Mouse (Mus musculus) layer of hippocampus, postnatal 14 days (tissue): ENCODE data around the gene Ndufaf2. TPM values are rescaled to one million over a fixed set of nuclear protein-coding genes. Genes with fewer than 3 reads are reported as not detected.

Experiments
- DNase-seq, 2 experiments: peaks; one replicate each; pipeline ENCODE4 v3.0.0; 2021 to 2022; ENCODE audit warnings: low spot score in 2 of 2, mixed read lengths in 1 of 2
- total RNA-seq, 2 experiments: library from RNA; stranded (reverse); gene quantifications; 2 replicates each; pipeline ENCODE4 v1.2.3; 2021

The Ndufaf2 gene
- total RNA-seq, 2 experiments from 2014 or later = 24.2 to 24.5 TPM

DNA sequence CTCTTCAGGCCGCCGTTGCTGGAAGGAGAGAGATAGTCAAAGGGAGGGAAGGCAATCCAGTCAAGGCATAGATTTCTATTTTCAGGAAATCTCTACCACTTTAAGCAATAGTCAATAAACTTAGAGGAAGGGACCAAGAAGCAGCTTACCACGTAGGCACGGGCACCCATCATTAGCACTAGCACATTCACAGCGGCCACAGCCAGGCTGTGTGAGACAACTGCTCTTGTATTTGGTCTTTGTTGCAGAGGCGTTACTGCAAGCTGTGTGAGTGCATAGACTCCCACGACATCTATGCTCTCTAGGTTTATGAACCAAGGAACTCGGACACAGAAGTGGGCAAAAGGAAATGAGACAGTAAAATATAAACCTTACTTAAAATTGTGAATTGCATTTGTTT, 14.3 kb downstream of the Ndufaf2 start:
- no peak for DNase-seq

DNA sequence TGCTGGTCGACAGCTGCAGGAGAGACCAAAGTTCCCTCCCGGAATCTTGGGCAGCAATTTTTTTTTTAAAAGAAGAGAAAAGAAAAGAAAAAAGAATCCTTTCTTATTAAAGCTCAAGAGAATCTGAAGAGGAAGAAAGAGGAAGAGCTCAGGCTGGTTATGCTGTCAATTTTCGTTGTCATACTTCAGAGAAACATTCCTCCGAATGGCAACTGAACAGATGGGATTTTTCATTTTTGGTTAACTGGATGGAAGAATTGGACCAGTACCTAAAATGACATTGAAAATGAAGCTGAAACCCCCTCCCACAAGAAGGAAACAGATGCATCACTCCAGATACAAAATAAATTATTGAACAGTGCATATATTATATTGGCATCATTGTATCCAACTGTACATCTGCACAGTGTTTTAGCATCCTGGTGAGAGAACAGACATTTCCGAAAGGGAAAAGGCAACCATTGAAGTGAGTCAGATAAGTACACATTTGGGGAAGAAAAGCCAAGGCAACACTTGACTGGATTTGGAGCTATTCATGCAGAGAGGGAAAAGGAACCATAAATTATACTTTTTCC, 19.9 kb downstream of the Ndufaf2 start:
- peak in 1 of 2 experiments; percentile 66 for DNase-seq

DNA sequence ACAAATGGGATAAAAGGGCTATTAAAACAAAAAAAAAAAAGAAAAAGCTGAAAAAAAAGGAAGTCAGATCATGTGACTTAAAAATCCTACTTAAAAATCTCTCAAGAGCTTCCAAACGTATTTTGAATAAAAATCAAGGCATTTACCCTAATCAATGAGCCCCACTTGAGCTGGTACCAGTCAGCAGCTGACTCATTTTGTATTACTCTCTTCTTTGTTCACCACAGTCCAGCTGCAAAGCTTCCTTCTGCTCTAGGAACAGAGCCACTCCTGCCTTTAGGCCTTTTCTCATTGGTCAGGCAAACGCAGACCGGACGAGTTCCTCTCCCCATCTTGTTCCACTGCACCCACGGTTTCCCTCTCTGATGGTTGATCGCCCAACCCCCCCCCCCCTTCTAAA, 22.8 kb downstream of the Ndufaf2 start:
- no peak for DNase-seq

DNA sequence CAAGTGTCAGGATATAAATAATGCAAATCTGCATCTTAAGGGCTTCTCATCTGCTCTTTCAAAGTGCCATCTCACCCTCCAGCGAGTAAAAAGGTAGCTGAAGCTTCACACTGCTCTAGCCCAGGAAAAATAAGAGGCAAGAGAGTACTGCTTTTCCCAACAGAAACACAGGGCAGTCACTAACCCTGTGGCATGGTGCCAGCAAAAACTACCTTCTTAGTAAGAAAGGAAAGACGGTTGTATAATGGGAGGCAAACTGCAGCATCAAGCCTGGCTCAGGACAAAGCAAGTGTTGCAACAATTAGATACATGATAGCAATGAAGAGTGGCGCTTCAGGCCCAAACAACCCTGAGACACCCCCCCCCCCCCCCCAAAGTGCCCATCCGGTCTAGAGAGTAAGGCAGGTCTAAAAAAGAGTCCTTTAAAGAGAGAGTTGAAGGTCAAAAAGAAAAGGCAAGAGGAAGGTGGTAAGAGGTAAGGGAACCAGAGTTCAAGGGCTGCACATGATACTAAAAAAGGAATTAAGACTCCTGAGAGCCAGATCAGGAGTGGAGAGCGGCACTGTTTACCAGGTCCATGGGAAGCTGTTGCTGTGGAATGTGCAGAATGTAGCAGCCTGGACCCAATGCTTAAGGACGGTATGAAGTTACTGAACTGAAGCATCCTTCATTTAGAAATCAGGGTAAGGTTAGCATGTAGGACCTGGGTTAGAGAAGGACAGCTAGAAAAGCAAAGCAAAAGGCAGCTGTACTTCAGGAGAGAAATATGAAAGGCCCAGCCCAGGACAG, 26.2 kb downstream of the Ndufaf2 start:
- no peak for DNase-seq

DNA sequence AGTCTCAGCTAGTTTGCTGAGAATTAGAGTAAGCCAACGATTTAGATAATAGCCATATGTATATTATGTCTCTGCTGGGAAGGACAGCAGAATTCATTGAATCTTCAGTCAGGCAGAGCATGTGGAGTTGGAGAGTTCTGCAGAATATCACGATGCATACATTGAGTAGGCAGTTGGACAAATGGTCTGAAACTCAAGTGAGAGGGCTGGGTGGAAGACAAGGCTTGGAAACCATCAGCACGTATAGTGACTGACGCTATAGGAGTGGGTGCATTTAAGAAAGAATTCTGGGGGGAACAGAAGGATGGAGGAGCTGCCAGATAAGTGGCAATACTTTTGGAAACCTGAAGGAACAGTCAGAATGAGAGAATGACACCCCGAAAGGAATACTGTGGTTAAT, 27.7 kb downstream of the Ndufaf2 start:
- DNase-seq = no peak

DNA sequence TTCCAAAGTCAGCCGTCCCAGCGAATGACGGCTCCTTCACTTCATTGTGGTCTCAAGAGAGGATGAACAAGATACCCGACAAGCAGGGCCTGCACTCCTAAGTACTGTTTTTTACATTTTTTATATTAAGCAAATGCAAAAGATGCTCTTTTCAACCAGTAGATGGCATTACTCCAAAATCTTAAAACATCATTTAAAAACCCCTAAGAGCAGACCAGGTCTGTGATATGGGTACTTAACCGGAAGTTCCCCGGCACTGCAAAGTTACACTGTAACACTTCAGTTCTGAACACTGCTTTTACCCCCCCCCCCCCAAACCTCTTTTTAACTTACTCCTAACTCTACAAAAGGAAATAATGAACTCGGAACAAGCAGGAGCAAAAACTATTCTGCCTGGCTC, 29.4 kb downstream of the Ndufaf2 start:
- no peak for DNase-seq

DNA sequence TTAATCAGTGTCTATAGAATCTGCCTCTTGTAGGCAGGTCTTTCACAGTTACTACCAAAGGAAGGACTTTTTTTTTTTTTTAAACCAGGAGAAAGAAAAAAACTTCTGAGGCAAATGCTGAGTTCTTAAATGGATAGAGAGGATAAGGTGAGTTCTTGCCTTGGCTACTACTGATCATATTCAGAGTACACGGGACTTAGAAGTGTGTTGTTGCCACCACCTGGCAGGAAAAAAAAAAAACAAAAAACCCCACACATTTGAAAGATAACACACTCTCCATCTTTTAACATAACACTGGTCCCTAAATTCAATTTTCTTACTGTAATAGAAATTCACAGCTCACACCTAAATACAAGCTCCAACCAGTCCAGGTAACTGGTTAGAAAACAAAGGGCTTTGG, 30.5 kb downstream of the Ndufaf2 start:
- DNase-seq = no peak

DNA sequence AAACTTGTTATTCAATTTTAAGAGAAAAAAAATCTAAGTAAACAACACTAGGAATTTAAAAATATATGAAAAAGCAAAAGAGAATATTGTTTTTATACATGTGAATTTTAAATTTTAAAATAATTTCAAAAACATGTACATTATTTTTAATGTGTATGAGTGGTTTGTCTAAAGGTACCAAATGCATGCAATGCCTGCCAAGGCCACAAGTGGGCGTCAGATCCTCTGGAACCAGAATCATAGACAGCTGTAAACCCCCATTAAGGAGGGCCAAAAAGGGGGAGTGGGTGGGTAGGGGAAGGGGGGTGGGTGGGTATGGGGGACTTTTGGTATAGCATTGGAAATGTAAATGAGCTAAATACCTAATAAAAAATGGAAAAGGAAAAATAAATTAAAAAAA, 31.3 kb downstream of the Ndufaf2 start:
- DNase-seq = no peak

DNA sequence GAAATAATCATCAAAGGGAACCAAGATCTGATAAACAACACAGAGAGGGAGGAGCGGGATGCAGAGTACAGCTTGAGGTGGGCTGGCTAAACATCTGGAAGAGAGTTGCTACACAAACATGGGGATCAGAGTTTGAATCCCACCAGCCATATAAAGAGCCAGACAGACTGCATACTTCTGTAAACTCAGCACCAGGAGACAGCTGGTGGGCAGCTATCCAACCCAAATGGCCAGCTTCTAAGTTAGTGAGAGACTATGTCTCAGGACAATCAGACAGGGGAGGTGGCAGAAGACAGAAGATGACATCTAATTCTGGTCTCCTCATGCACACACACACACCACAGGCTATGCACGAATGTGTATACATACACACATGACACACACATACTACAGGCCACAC, 32.2 kb downstream of the Ndufaf2 start:
- DNase-seq = no peak

DNA sequence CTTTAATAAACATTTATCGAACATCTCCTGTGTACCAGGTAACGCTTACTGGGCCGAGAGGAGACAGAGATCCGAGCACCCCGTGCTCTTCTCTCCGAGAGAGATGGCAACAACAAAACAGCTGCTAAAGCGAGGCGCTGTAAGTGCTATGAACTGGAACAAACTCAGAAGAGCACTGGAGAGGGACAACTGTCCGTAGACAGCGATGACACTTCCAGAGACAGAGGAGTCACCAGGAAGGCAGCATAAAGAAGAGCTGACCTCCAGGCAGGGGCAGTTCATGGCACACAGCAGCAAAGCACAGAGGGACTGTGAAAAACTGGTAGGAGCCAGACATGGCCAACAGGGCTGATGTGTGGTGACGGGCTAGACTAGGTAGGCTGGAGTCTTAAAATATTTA, 34.3 kb downstream of the Ndufaf2 start:
- no peak for DNase-seq

DNA sequence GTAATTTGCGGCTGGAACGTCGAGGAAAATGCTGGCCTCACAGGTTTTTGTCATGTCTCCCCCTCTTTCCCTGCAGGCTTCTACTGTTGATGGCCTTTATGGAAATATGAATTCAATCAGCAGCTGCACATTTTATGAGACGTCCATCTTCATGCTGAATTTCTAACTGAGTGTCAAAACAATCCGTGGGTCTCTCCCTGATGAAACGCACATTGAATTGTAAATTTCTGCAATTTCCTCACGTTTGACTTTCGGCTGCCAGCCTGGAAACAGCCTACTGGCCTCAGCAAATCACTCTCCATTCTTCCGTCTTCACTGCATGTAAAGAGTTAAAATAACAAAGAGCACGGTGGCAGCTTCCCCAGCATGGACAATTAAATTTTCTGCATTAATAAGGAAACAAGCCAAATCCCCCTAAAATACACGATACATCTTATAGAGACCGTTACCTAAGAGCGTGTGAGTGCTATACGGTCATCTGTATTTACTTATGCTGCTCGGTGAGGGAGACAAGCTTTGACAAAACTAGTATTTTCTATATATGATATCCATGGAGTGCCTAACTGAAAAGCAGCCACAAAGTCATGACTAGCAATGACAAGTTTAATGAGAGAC, 35.2 kb downstream of the Ndufaf2 start:
- no peak for DNase-seq

DNA sequence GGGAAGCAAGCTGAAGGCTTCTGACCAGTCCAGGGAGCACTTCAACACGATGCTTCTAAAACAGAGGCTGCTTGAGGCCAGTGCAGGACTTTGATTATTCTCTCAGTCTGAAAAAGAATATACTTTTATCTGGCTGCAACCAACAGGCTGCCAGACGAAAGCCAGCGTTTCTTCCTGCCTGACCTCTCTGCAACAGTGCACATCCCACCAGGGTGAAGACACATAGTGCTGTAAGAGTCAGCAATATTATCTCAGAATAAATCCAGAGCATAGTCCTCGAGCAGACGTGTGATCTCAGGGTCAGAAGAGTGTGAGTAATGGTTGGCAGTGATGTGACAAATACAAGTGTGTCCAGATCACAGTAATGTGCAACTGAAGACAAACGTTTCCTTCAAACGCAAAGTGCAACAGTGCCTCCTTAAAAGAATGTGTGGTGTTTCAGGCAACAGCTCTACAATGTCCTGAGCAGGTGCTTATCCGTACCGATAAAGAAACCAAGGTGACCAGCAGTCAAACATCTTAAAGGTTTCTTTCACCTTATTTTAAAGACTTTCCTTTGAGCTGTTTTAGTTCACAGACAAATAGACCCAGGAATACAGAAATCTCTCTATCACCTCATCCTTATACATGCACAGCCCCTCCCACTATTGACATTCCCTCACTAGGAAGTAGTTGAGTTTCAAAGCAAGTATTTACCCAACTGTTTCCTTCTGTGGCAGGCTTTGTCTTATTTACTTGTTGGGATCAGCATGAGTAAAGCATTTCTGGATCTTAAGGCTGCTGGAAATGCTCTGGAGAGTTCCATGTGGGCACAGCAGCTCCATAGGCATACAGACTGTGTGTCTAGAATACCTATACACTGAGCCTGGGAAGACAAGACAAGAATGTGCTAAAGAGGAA, 38.8 kb downstream of the Ndufaf2 start:
- DNase-seq = no peak

DNA sequence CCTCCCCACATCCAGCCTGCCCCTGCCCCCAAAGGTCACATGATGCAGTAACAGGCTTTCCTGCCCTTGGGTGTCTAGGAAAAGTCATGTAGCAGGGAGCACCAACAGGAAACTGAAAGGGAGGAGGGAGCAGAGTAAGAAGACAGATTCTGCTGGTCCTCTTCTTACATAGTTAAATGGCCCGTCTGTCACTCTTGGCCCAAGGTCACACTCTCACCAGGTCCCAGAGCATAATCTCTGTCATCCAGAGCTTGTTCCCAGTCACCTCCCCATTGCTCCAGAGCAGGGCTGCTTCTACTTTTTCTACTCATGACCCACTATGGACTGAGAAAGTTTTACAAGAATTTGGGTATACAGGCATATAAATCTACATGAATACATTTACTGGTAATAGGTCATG, 40.2 kb downstream of the Ndufaf2 start:
- DNase-seq = no peak

DNA sequence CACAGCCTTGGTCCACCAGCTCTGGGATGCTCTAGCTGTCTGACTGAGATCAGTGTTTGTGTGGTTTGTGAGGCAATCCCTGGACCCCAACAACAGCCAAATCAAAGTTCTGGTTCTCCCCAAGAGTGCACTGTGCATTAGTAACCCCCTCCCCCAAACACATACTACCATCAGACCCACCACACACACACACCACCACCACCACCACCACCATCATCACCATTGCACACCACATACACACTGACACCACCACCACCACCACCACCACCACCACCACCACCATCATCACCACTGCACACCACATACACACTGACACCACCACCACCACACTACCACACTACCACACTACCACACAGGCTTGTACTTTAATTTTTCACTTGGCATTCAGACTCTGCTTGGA, 40.8 kb downstream of the Ndufaf2 start:
- DNase-seq = no peak

DNA sequence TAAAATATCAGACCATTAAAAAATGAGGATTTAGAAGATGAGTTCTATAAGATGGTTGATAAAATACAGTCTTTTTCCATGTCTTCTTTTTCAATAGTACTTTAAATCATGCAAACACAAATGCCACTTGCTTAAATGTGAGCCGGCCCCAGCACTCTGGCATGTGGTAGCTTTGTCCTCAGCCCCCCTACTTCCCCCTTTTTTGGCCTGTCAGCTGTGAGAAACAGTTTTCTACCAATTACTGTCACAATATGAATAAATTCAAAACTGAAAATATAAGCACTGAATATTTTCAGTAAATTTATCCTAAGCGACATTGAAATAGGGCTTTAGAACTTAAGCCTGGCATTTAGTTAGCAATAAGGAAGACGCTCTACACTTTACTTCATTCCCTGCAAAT, 44.2 kb downstream of the Ndufaf2 start:
- no peak for DNase-seq

DNA sequence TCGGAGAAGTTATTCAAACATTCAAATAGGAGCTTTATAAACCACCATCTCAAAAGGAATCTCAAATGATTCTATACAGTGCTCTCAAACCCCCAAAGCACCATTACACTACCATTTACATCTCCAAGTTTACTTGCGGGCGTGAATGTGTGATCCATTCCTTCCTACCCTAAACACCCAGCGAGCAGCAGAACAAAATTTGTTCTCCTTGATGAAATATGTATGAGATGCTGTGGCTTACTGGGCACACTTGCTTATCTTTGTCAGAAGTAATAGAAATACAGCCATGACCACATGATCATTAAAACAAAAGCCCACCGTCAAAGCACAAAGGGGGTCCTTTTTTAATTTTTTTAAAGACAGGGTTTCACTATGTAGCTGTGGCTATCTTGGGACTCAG, 44.9 kb downstream of the Ndufaf2 start:
- DNase-seq = no peak

DNA sequence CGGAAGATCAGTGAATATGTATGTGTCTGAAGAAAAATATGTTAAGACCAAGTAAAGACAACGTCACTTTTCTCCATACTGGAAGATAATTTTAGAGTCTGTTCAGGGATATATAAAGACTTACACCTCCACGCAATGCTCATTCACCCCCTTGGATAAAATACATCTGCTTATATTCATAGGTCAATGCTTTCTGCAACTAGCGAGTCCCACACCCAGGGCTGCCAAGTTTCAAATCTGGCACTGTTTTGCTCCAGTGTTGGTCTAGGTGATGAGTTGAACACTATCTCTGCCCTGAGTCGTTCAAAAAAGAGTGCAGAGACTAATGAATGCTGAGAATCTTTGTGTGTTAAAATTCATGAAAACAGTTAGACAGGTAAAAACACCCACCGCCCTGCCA, 47.5 kb downstream of the Ndufaf2 start:
- DNase-seq = no peak

DNA sequence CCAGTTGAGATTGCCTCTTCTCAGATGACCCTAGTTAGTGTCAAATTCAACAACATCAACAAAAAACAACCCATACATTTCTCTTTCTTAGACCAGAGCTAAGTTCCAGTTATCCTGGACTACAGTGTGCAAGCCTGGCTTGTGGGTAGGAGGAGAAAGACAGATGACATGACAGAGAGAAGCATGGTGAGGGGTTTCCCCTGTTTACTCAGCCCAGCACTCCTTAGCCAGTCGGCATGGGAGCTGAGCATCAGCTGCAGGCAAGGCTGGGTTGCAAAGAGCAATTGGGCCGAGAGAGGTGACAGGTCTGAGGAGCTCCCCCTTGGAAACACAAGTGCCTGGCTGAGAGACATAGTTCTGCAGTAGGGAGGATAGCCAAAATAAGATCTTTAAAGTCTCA, 57.7 kb downstream of the Ndufaf2 start:
- no peak for DNase-seq

DNA sequence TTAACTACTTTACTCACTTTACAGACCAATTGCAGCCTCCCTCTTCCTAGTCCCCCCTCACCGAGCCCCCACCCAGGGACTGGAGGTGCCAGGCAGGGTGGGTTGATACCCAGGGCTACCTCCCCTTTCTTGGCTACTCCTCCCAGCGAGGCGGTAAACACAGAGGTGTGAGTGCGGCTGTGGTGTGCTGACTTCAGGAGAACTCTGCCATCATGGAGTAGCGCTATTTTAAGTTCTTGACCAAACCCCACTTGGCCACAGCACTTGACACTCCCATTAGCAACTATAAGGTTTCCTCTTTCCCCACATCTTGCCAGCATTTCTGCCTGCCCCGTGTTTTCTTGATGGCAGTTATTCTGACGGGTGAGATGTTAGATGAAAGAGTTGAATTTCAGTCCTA, 62.0 kb downstream of the Ndufaf2 start:
- no peak for DNase-seq

DNA sequence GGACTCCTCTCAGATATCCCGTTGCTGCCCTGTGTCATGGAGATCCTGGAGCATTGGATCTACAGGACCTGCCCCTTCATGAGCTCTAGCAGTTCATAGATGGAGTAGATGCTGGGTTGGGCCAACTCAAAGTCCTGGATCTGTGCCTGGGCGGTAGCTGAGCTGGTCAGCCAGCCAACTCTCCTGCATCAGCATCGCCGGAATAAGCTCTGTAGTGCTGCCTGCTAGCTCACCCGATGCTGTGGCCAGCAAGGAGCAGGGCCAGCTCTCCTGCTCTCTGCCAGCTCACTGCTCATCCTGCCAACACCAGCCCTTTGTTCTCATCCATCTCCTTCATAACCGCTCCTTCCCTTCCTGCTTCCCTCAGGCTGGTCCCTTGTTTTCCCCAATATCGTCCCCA, 62.8 kb downstream of the Ndufaf2 start:
- DNase-seq = peak; percentile 49 to 73

DNA sequence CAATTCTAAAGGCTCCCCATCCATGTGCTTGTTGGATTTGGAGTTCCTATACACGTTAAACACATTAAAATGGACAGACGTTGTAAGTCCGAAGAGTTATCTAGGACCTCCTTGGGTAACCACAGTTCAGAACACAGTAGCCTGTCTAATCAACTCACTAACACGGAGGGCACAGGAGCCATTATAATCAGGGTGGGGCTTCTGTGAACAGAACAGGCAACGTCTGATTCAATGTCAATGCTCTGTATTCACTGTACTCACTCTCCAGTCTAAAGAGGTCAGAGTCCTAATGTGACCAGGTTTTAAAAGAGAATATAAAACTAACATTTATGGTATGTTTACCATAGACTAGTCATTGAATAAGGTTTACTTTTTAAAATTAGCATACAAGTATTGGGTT, 63.7 kb downstream of the Ndufaf2 start:
- no peak for DNase-seq

DNA sequence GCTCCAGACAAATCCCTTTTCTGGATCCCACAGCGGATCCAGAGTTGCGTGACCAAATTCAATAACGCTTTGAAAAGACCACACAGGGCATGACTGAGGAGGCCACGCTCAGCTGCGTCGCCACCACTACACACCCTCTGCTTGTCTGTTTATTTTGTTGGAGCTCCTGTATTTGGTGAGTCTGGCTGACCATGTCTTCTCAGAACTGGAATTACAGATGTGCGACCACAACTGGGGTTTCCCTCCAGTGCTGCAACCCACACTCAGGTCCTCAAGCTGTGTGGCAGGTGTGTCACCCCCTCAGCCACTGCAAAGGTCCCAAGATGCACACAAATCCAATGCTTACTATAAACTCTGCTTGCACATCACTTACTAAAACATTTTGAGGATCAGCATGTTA, 66.1 kb downstream of the Ndufaf2 start:
- no peak for DNase-seq
